Mouse (Mus musculus): ENCODE measurements around the gene Dexi.

GRCm38 (mm10) chr16:10471950-10472349 is 70.9 kb downstream of the Dexi start:
- no peak for TF ChIP-seq CTCF (IDR thresholded peaks at IDR 0.05; ENCODE audit: extremely low read depth, insufficient read length, insufficient replicate concordance, low read depth, low read length)
- no peak for TF ChIP-seq POLR2A (IDR thresholded peaks at IDR 0.05; ENCODE audit: low read depth, low read length)
